Mouse (Mus musculus) lung, adult 2 months (tissue): Measurements from ENCODE around the gene Arl8b. TPM values are rescaled to one million over a fixed set of nuclear protein-coding genes. Genes with fewer than 3 reads are reported as not detected.
"Not testable (repeated sequence)": the region's sequence is repeated elsewhere in the genome, so short reads cannot be mapped to it uniquely, and the experiment has no call there.

Experiments used
- DNase-seq: peaks from one replicate; pipeline ENCODE4 v3.0.0; 2022
- H3K4me1 ChIP-seq: fragments of 200-500 bp; 2 replicates; pipeline ENCODE4 v1.6.1; 2011; ENCODE audit warnings: low read length; ENCODE audit not compliant: control insufficient read depth, insufficient read depth
- H3K4me3 ChIP-seq: fragments of 200-500 bp; replicated peaks from 2 replicates; pipeline ENCODE3; 2011; ENCODE audit warnings: low read depth, mild to moderate bottlenecking, control low read depth, low read length; ENCODE audit errors: extremely low read depth
- CTCF ChIP-seq: fragments of 200-500 bp; IDR thresholded peaks from 2 replicates; pipeline ENCODE4 v1.5.1; 2011; ENCODE audit warnings: mild to moderate bottlenecking, low read length, control low read depth; ENCODE audit not compliant: insufficient read depth
- POLR2A ChIP-seq: fragments of 200-500 bp; IDR thresholded peaks from 2 replicates; pipeline ENCODE4 v1.6.1; 2011; ENCODE audit warnings: low read depth, mild to moderate bottlenecking, control low read depth, low read length, borderline replicate concordance; ENCODE audit errors: extremely low read depth
- WGBS: fragments of 180-500 bp; shearing (Covaris S2); methylation state at CpG from one replicate; pipeline ENCODE4 v1.1.7; 2018; 5-methylcytosine and 5-hydroxymethylcytosine counted together
- polyA plus RNA-seq: library from polyadenylated mRNA; depleted of rRNA; stranded (reverse); fragments of >200 nt; gene quantifications from 2 replicates; pipeline ENCODE4 v1.2.3, GENCODE M21; 2012

Arl8b gene
- polyA plus RNA-seq, 1 experiment = 19.4 TPM

- Histone ChIP-seq H3K4me3 (no peak overlapping the region), H3K4me1 (no peaks in the 10 kb centered on the region; the same call in 1 of the 2 replicates)
- no peak for DNase-seq
Observed at GRCm38 (mm10) chr6:108843664-108844063, 60.8 kb downstream of the Arl8b start.

GRCm38 (mm10) chr6:108844093-108844492 is 61.2 kb downstream of the Arl8b start:
- no peak for DNase-seq
- Histone ChIP-seq H3K4me1 (no peaks in the 10 kb centered on the region; the same call in 1 of the 2 replicates), H3K4me3 (no peak overlapping the region)
- no peak for TF ChIP-seq POLR2A
- no peak for TF ChIP-seq CTCF
- WGBS = 57% methylated on average over 3 of the region's 3 CpGs

More at GRCm38 (mm10) chr6:108843664-108844063, 60.8 kb downstream of the Arl8b start:
- TF ChIP-seq CTCF = no peak
- TF ChIP-seq POLR2A = no peak
- WGBS = 58% methylated on average over 1 of the region's 1 CpGs

GRCm38 (mm10) chr6:108844771-108845170 is 61.9 kb downstream of the Arl8b start:
- 89% methylated on average over 7 of the region's 7 CpGs for WGBS
- TF ChIP-seq CTCF (no peak), POLR2A (no peak)
- no peak overlapping the region for H3K4me3 ChIP-seq
- H3K4me1 ChIP-seq = no peaks in the 10 kb centered on the region; the same call in 1 of the 2 replicates
- DNase-seq = no peak

- Histone ChIP-seq H3K4me1 (peaks cover 2% of the 10 kb centered on the region; the same call in 1 of the 2 replicates), H3K4me3 (no peak overlapping the region)
- TF ChIP-seq CTCF = no peak
- no peak for TF ChIP-seq POLR2A
- 54% methylated on average over 8 of the region's 8 CpGs for WGBS
- DNase-seq = no peak
Observed at GRCm38 (mm10) chr6:108852088-108852670, 69.3 kb downstream of the Arl8b start.

GRCm38 (mm10) chr6:108852986-108853385 is 70.1 kb downstream of the Arl8b start:
- H3K4me3 ChIP-seq = no peak overlapping the region
- no peak for TF ChIP-seq CTCF
- TF ChIP-seq POLR2A = no peak
- H3K4me1 ChIP-seq = peaks cover 2% of the 10 kb centered on the region; the same call in 1 of the 2 replicates
- no peak for DNase-seq
- WGBS = 91% methylated on average over 5 of the region's 5 CpGs

- no peak for TF ChIP-seq CTCF
- no peak for TF ChIP-seq POLR2A
- no peak overlapping the region for H3K4me3 ChIP-seq
- 93% methylated on average over 9 of the region's 9 CpGs for WGBS
Observed at GRCm38 (mm10) chr6:108858583-108858982, 75.7 kb downstream of the Arl8b start.

GRCm38 (mm10) chr6:108861226-108861625 is 78.3 kb downstream of the Arl8b start:
- WGBS = 95% methylated on average over 1 of the region's 1 CpGs
- DNase-seq = no peak
- H3K4me1 ChIP-seq = no peaks in the 10 kb centered on the region
- no peak overlapping the region for H3K4me3 ChIP-seq
- TF ChIP-seq CTCF (no peak), POLR2A (no peak)

More at GRCm38 (mm10) chr6:108858583-108858982, 75.7 kb downstream of the Arl8b start:
- H3K4me1 ChIP-seq = no peaks in the 10 kb centered on the region
- DNase-seq = no peak

GRCm38 (mm10) chr6:108862548-108862947 is 79.6 kb downstream of the Arl8b start:
- TF ChIP-seq CTCF (no peak), POLR2A (no peak)
- 36% methylated on average over 2 of the region's 2 CpGs for WGBS
- DNase-seq = no peak

GRCm38 (mm10) chr6:108866317-108866716 is 83.4 kb downstream of the Arl8b start:
- no peaks in the 10 kb centered on the region for H3K4me1 ChIP-seq
- H3K4me3 ChIP-seq = no peak overlapping the region
- DNase-seq = no peak
- TF ChIP-seq POLR2A = no peak
- WGBS = 68% methylated on average over 5 of the region's 5 CpGs

More at GRCm38 (mm10) chr6:108862548-108862947, 79.6 kb downstream of the Arl8b start:
- no peak overlapping the region for H3K4me3 ChIP-seq
- H3K4me1 ChIP-seq = no peaks in the 10 kb centered on the region

- DNase-seq, H3K4me3 ChIP-seq, H3K4me1 ChIP-seq: not testable (repeated sequence)
- 53% methylated on average over 2 of the region's 2 CpGs for WGBS
Observed at GRCm38 (mm10) chr6:108869031-108869430, 86.1 kb downstream of the Arl8b start.

GRCm38 (mm10) chr6:108870421-108870820 is 87.5 kb downstream of the Arl8b start:
- TF ChIP-seq POLR2A (no peak), CTCF (no peak)
- no peaks in the 10 kb centered on the region for H3K4me1 ChIP-seq
- DNase-seq = no peak
- H3K4me3 ChIP-seq = no peak overlapping the region
- 89% methylated on average over 2 of the region's 2 CpGs for WGBS
